Mouse (Mus musculus) activated CD4-positive, CD25-positive, alpha-beta regulatory T cell, adult 9 weeks (primary cell): Measurements from ENCODE around the gene S100a3. TPM values are rescaled to one million over a fixed set of nuclear protein-coding genes. Genes with fewer than 3 reads are reported as not detected.

Source experiments
- polyA plus RNA-seq: library from polyadenylated mRNA; unstranded; fragments of 100-300 nt; shearing (Covaris generic); gene quantifications from one replicate; pipeline ENCODE4 v1.2.1, GENCODE M21; 2017

Gene S100a3
- polyA plus RNA-seq: 1.6 TPM

GRCm38 (mm10) chr3:90560008-90560628 is at the start of gene S100a3:
Gene S100a3, plus strand, starts transcription at chr3:90560578.

GRCm38 (mm10) chr3:90513796-90514590 is 46.4 kb upstream of the S100a3 start, which contains the start of the genes S100a1 and S100a13:
Gene S100a1, minus strand, starts transcription at chr3:90514392.
Gene S100a13, plus strand, starts transcription at chr3:90514435.

GRCm38 (mm10) chr3:90526580-90526979 is 33.8 kb upstream of the S100a3 start, which contains the start of gene S100a14:
Gene S100a14, plus strand, starts transcription at chr3:90526856.

GRCm38 (mm10) chr3:90537141-90537904 is 23.1 kb upstream of the S100a3 start, which contains the start of gene S100a16:
Gene S100a16, plus strand, starts transcription at chr3:90537254.

GRCm38 (mm10) chr3:90589947-90590346 is 29.6 kb downstream of the S100a3 start, which contains the start of gene S100a2:
Gene S100a2, plus strand, starts transcription at chr3:90590247.

GRCm38 (mm10) chr3:90601486-90602110 is 41.2 kb downstream of the S100a3 start, which contains the start of gene Gm42674:
Gene Gm42674, plus strand, starts transcription at chr3:90601904.

GRCm38 (mm10) chr3:90603623-90604022 is 43.2 kb downstream of the S100a3 start, which contains the start of gene S100a4:
Gene S100a4, plus strand, starts transcription at chr3:90603771.

GRCm38 (mm10) chr3:90608223-90608622 is 47.8 kb downstream of the S100a3 start, which contains the start of gene S100a5:
Gene S100a5, plus strand, starts transcription at chr3:90608523.

GRCm38 (mm10) chr3:90612728-90613291 is 52.4 kb downstream of the S100a3 start, which contains the start of gene S100a6:
Gene S100a6, plus strand, starts transcription at chr3:90612882.

Other genes with a start within 250 kb of the S100a3 start
- 0.27 TPM for gene Slc27a3, start 170.6 kb upstream of the S100a3 start, polyA plus RNA-seq
- gene Ints3, start 127.0 kb upstream of the S100a3 start, polyA plus RNA-seq: 47.0 TPM
- not detected for gene Npr1, start 94.7 kb upstream of the S100a3 start, polyA plus RNA-seq
- gene Ilf2, start 84.5 kb upstream of the S100a3 start, polyA plus RNA-seq: 104 TPM
- 93.0 TPM for gene Snapin, start 69.5 kb upstream of the S100a3 start, polyA plus RNA-seq
- 212 TPM for gene Chtop, start 51.1 kb upstream of the S100a3 start, polyA plus RNA-seq
- gene S100a1, start 46.2 kb upstream of the S100a3 start, polyA plus RNA-seq: 4.4 TPM
- gene S100a13, start 46.1 kb upstream of the S100a3 start, polyA plus RNA-seq: 181 TPM
- gene S100a14, start 33.7 kb upstream of the S100a3 start, polyA plus RNA-seq: 0.40 TPM
- gene S100a16, start 23.3 kb upstream of the S100a3 start, polyA plus RNA-seq: 0.32 TPM
- gene S100a2, start 29.7 kb downstream of the S100a3 start, polyA plus RNA-seq: 1.7 TPM
- gene Gm42674, start 41.3 kb downstream of the S100a3 start, polyA plus RNA-seq: not detected
- 415 TPM for gene S100a4, start 43.2 kb downstream of the S100a3 start, polyA plus RNA-seq
- gene S100a5, start 47.9 kb downstream of the S100a3 start, polyA plus RNA-seq: not detected
- gene S100a6, start 52.3 kb downstream of the S100a3 start, polyA plus RNA-seq: 481 TPM
- gene S100a7a, start 93.4 kb downstream of the S100a3 start, polyA plus RNA-seq: 0.28 TPM
- not detected for gene S100a8, start 108.4 kb downstream of the S100a3 start, polyA plus RNA-seq
- gene S100a9, start 135.1 kb downstream of the S100a3 start, polyA plus RNA-seq: 0.57 TPM
- gene Pglyrp4, start 166.3 kb downstream of the S100a3 start, polyA plus RNA-seq: not detected
- gene Gm5849, start 217.3 kb downstream of the S100a3 start, polyA plus RNA-seq: not detected